8 mouse cellular contexts compared by ENCODE assay signal in the genomic region with DNA sequence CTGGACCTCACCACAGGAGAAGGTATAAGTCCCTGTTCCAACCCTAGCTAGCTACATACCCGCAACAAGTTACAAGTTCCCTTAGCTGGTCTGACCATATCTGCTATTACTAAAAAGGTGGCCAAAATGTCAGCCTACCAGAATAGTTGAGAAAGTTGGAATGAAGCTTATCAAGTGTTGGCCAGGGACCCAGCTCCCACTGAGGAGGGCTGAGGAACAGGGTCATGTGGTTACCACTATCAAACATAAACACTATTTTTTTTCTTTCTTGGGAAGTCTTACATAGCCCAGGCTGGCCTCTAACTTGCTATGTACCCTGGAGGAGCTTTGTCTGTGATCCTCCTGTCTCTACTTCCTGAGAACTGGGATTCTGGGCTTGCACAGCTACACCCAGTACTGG.
"Had no signal": no experiment of that assay in that cellular context is flagged by ENCODE, and none has a peak within 500 bp of the region (broad histone marks: within the 10 kb centered on the region; RNA-seq: fewer than 3 reads in every experiment).

No protein-coding gene starts in this region.

- H3K27me3 ChIP-seq: limb, embryonic 12.5 days; liver, embryonic 12.5 days; stomach, embryonic 15.5 days had no signal

- H3K4me2 ChIP-seq: limb, embryonic 12.5 days; liver, embryonic 12.5 days; midbrain, embryonic 11.5 days; stomach, embryonic 15.5 days had no signal

- H3K4me3 ChIP-seq: layer of hippocampus, adult 2 months; limb, embryonic 12.5 days; liver, embryonic 12.5 days; stomach, embryonic 15.5 days had no signal

- H3K36me3 ChIP-seq: limb, embryonic 12.5 days; liver, embryonic 12.5 days; stomach, embryonic 15.5 days had no signal

- H3K9ac ChIP-seq: limb, embryonic 12.5 days; liver, embryonic 12.5 days; stomach, embryonic 15.5 days had no signal

- H3K4me1 ChIP-seq: limb, embryonic 12.5 days; stomach, embryonic 15.5 days had no signal

- H3K9me3 ChIP-seq: limb, embryonic 12.5 days; liver, embryonic 12.5 days; stomach, embryonic 15.5 days had no signal

- H3K27ac ChIP-seq: kidney, postnatal 0 days; layer of hippocampus, adult 2 months; limb, embryonic 12.5 days; liver, embryonic 12.5 days had no signal

- DNase-seq: right cerebral cortex, postnatal 4 days; thymus, postnatal 36 days had no signal
